Mouse (Mus musculus): Measurements from ENCODE around the gene Tpcn1. TPM values are rescaled to one million over a fixed set of nuclear protein-coding genes. Genes with fewer than 3 reads are reported as not detected.

Gene Tpcn1
- polyA plus RNA-seq, 1 experiment from 2014 or later = 36.0 TPM

DNA sequence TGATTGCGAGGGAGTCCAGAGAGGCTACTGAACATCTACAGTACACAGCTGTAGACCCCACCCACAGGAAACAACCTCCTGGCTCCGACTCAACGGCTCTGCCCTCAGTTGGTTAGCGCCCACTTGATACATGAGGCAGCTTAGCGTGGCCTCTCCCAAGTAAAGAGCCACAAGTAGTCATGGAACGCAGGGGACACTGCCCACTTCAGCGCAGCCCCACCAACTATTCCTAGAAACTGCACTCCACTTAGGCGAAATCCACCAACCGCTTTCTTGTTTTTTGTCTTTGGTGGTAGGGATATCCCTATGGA lies 902 bp downstream of the Tpcn1 start:
- H3K9ac ChIP-seq = peak overlapping the region; percentile 80
- H3K36me3 ChIP-seq = peaks cover 26% of the 10 kb centered on the region
- H3K4me2 ChIP-seq = peak overlapping the region; percentile 91
- no peaks in the 10 kb centered on the region for H3K27me3 ChIP-seq
- H3K27ac ChIP-seq = peak overlapping the region; percentile 73
- ATAC-seq (replicated peaks; ENCODE audit: low FRiP score) = no peak
- H3K4me3 ChIP-seq (replicated peaks) = peak overlapping the region; percentile 76
- H3K4me1 ChIP-seq = peaks cover 38% of the 10 kb centered on the region
- 21% methylated on average over 9 of the region's 9 CpGs for WGBS
- H3K9me3 ChIP-seq (replicated peaks) = no peaks in the 10 kb centered on the region

DNA sequence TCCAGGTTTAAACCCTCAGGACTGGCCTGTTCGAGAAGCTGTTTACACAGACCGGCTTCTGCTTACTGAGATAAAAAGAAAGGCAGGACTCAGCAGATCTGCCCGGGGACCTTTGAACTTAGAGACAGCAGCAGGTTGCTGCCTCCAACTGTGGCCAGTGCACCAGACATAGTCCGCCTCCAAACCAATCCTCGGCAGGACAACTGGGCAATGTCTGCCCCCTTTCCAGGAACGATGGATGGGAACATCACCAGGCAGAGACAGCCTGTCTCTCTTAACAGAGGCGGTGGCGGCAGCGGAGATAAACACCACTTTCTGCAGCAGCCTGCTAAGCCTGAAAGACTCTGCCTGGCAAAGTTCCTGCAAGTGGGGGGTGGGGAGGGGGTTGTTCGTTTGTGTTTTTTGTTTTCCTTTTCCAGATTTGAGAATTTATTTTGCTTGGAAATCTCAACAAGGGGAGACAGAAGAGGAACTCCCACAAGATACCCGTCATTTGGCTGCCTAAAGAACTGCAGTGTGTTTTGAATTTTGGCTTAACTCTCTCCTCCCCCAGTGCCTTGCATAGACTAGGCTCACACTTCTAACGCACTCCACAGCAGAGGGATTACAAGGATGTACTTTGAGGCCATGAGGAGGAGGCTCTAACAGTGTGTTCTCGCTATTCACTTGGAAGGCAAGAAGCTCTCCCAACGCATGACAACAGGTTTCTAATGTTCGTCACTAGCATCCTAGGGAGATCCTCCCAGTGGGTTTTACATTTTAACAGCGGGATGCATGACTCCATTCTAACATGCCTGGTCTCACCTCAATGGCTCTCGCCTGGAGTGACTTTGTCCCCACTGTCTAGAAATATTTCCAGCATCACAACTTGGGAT lies 1.5 kb downstream of the Tpcn1 start:
- H3K4me3 ChIP-seq (replicated peaks) = peak overlapping the region; percentile 76
- no peak for ATAC-seq (replicated peaks; ENCODE audit: low FRiP score)
- H3K4me2 ChIP-seq = peak overlapping the region; percentile 91
- WGBS = 11% methylated on average over 17 of the region's 17 CpGs
- peaks cover 42% of the 10 kb centered on the region for H3K4me1 ChIP-seq
- H3K36me3 ChIP-seq = peaks cover 30% of the 10 kb centered on the region
- H3K27ac ChIP-seq = peak overlapping the region; percentile 73
- 0 out of 2 replicates have a peak, but pooled peaks cover 3% of the 10 kb centered on the region for H3K27me3 ChIP-seq
- H3K9ac ChIP-seq = peak overlapping the region; percentile 80; the same call in 1 of the 2 replicates
- no peaks in the 10 kb centered on the region for H3K9me3 ChIP-seq (replicated peaks)

DNA sequence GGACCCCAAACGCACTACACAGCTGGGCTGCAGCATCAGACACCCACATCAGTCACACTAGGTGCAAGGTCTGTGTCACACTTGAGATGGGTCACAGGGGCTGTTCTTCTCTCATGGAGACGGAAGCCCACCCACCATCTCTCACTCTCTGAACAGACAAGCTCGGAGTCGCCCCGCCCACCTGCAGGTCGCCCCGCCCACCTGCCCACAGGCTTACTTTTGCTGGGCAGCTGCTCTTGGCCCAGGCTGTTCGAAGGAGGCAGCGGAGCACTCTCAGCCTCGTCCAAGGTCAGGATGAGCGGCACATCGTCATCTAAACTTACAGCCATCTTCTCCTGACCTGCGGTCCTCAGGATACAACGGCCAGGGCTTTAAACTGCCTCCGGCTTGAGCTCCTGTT lies 3.5 kb downstream of the Tpcn1 start:
- 40% methylated on average over 15 of the region's 15 CpGs for WGBS
- Histone ChIP-seq H3K27ac (no peak overlapping the region), H3K36me3 (peaks cover 41% of the 10 kb centered on the region), H3K4me3 (replicated peaks) (no peak overlapping the region), H3K9ac (no peak overlapping the region), H3K4me2 (peak overlapping the region; percentile 2; the same call in 1 of the 2 replicates), H3K4me1 (peaks cover 61% of the 10 kb centered on the region), H3K27me3 (0 out of 2 replicates have a peak, but pooled peaks cover 3% of the 10 kb centered on the region), H3K9me3 (replicated peaks) (no peaks in the 10 kb centered on the region)
- no peak for ATAC-seq (replicated peaks; ENCODE audit: low FRiP score)

DNA sequence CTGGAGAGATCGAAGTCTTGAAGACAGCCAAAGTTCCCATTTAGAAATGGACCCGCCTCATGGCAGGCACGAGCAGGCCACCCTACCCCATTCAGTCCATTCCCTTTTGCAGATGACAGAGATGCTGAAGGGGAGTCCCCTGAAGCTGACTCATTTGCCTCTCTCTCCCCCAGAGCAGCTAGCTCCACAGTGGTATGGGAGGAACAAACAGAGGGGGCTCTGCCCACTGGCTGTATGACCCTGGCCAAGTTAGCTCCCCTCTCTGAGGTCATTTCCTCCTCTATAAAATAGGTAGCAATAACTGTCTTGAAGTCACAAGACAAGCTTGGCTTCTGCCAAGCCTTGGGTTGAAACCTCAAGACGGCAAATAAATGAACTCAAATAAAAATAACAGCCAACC lies 5.0 kb downstream of the Tpcn1 start:
- Histone ChIP-seq H3K4me2 (no peak overlapping the region), H3K36me3 (peaks cover 41% of the 10 kb centered on the region), H3K27ac (no peak overlapping the region), H3K9ac (no peak overlapping the region), H3K27me3 (0 out of 2 replicates have a peak, but pooled peaks cover 3% of the 10 kb centered on the region), H3K9me3 (replicated peaks) (no peaks in the 10 kb centered on the region), H3K4me3 (replicated peaks) (no peak overlapping the region), H3K4me1 (peaks cover 71% of the 10 kb centered on the region)
- WGBS = 86% methylated on average over 4 of the region's 4 CpGs
- no peak for ATAC-seq (replicated peaks; ENCODE audit: low FRiP score)

DNA sequence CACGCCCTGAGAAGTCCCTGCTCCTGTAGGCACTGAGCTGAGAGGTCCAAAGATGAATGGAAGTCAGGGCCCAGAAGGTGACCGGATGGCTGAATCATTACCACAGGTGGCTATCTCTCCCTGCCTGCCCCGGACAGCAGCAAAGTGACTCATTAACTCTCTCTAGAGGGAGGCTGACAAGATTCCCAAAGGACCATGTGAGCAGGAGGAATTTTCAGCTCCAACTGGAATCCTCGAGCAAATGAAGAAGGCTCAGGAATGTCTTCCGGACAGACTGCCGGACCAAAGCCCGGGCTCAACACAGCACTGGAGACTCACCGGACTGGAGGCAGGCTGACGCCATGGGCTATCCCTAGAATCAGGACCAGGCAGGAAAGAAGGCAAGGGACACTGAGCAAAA lies 6.5 kb downstream of the Tpcn1 start:
- no peak for ATAC-seq (replicated peaks; ENCODE audit: low FRiP score)
- Histone ChIP-seq H3K36me3 (peaks cover 41% of the 10 kb centered on the region), H3K4me2 (no peak overlapping the region), H3K4me3 (replicated peaks) (no peak overlapping the region), H3K27me3 (0 out of 2 replicates have a peak, but pooled peaks cover 3% of the 10 kb centered on the region), H3K9me3 (replicated peaks) (no peaks in the 10 kb centered on the region), H3K9ac (no peak overlapping the region), H3K4me1 (peaks cover 75% of the 10 kb centered on the region), H3K27ac (peak overlapping the region; percentile 73)
- WGBS = 68% methylated on average over 9 of the region's 9 CpGs

DNA sequence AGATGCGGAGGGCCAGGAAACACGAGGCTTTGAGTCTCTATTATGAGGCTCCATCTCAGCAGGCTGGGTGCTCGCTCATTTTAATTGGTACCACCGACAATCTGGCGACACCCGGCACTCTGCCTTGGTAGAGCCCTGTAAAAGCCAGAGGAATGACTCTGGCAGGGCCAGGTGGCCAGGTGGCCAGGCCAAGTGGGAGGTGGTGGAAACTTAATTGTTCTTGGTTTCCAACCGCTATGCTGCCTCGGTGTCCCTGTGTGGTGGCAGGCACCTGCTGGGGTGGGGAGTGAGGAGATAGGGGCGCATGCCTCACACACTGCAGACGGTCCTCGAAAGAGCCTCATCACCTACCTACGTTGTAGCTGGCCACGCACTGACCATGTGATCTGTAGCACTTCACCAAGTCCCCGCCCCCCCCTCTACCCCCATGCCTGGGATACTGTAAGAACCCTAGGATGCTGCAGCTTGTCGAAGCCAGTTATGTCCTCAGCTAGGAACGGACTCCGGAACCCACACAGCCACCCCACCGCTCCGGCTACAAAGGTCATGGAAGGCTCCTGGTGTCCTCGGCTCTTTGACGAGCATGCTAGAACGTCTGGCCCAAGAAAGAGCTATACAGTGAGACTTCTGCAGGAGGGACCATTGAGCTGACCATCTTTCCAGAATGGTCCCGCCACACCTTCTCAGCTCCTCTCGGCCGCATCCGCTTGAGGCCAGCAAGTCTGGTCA lies 8.4 kb downstream of the Tpcn1 start:
- Histone ChIP-seq H3K4me2 (peak overlapping the region; percentile 50), H3K4me1 (peaks cover 68% of the 10 kb centered on the region), H3K9me3 (replicated peaks) (no peaks in the 10 kb centered on the region), H3K27ac (peak overlapping the region; percentile 93), H3K27me3 (0 out of 2 replicates have a peak, but pooled peaks cover 3% of the 10 kb centered on the region), H3K4me3 (replicated peaks) (0 out of 2 replicates have a peak overlapping the region, but pooled peaks have one; percentile 11), H3K9ac (no peak overlapping the region), H3K36me3 (peaks cover 40% of the 10 kb centered on the region)
- WGBS = 67% methylated on average over 26 of the region's 26 CpGs
- ATAC-seq (replicated peaks; ENCODE audit: low FRiP score) = peak; percentile 7; the same call in 1 of the 2 replicates

DNA sequence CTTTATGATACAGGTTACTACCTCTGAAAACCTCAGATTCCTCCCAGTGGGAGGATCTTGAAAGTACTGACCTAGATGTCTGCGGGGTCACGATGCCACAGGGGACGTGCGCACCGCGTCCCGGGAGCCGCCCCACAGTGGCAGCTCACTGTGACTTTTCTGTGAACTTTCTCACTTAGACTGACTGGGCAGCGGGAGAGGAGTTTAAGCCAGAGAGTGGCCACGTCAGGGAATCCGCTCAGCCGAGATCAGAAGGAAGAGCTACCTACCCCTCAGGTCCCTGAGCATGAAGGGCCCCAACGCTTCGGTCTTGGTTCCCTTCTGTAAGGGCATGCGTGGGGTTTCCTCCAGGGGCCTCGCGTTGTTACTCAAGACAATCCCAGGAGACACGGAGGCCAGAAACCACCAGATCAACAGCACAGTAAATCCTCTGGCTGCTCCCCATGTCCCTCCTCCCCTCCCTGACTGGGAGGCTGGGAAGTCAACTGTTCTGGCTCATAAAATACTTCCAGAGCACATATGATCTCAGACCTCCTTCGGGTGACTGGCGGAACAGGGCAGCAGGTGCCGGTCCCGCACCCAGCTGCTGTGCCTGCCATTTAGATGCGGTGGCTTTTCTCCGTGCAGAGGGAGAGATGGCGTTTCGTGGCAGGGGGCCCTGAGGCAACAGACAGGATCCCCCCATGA lies 9.1 kb downstream of the Tpcn1 start:
- peaks cover 71% of the 10 kb centered on the region for H3K4me1 ChIP-seq
- no peaks in the 10 kb centered on the region for H3K9me3 ChIP-seq (replicated peaks)
- H3K4me2 ChIP-seq = peak overlapping the region; percentile 50
- H3K9ac ChIP-seq = no peak overlapping the region
- peaks cover 33% of the 10 kb centered on the region for H3K36me3 ChIP-seq
- 14% methylated on average over 26 of the region's 26 CpGs for WGBS
- H3K27me3 ChIP-seq = peaks cover 8% of the 10 kb centered on the region; the same call in 1 of the 2 replicates
- peak; percentile 55 for ATAC-seq (replicated peaks; ENCODE audit: low FRiP score)
- H3K4me3 ChIP-seq (replicated peaks) = 0 out of 2 replicates have a peak overlapping the region, but pooled peaks have one; percentile 11
- peak overlapping the region; percentile 93 for H3K27ac ChIP-seq

DNA sequence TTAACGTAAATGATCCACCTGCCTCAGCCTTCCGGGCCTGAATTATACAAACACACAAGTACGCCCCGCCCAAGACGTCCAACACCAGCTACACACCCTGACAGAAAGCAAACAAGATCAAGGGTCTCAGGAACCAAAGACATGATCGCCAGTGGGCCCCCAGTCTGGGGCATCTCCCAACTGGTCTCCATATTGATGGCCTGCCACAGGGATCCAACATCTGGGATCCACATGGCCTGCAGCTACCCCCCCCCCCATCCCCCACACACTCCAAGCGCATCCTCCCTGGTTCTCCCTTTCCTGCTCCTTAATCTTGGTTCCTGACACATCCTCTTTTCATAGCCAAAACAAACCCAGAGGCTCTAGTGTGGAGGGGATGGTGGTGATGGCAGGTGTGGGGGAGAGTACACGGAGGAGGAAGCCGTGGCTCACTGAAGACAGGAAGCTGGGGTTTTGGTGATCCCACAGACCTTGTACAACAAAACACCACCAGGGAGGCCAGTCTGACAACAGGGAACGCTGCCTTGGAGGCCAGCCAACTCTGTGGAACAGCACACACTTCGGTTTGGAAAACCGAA lies 9.9 kb downstream of the Tpcn1 start:
- Histone ChIP-seq H3K9ac (0 out of 2 replicates have a peak overlapping the region, but pooled peaks have one; percentile 4), H3K4me1 (peaks cover 67% of the 10 kb centered on the region), H3K9me3 (replicated peaks) (no peaks in the 10 kb centered on the region), H3K4me3 (replicated peaks) (no peak overlapping the region), H3K36me3 (peaks cover 25% of the 10 kb centered on the region), H3K27ac (peak overlapping the region; percentile 93), H3K4me2 (peak overlapping the region; percentile 50), H3K27me3 (peaks cover 9% of the 10 kb centered on the region; the same call in 1 of the 2 replicates)
- 22% methylated on average over 12 of the region's 12 CpGs for WGBS
- peak; percentile 67 for ATAC-seq (replicated peaks; ENCODE audit: low FRiP score)

DNA sequence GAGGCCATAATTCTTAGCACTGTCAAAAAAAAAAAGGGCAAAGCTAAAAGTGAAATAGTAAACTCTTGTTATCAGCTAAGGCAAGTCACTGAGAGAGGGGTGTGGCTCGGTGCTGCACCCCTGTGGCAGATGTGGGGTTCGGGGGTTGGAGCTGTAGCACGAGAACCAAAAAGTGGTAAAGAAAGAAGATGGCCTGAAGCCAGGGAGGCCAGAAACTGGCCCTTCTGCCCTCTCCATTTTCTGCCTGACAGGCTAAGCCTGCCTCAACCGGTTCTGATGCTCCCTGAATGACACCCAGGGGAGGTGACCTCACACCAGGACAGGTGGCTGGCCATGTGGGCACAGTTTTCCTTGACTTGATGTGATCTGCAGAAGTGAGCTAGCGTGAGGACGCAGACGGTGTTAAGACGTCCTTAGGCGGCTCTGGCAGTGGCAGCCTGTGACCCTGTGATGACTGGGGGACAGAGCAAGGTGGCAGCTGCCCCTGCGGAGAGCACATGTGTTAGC lies 10.5 kb downstream of the Tpcn1 start:
- peak; percentile 5; the same call in 1 of the 2 replicates for ATAC-seq (replicated peaks; ENCODE audit: low FRiP score)

DNA sequence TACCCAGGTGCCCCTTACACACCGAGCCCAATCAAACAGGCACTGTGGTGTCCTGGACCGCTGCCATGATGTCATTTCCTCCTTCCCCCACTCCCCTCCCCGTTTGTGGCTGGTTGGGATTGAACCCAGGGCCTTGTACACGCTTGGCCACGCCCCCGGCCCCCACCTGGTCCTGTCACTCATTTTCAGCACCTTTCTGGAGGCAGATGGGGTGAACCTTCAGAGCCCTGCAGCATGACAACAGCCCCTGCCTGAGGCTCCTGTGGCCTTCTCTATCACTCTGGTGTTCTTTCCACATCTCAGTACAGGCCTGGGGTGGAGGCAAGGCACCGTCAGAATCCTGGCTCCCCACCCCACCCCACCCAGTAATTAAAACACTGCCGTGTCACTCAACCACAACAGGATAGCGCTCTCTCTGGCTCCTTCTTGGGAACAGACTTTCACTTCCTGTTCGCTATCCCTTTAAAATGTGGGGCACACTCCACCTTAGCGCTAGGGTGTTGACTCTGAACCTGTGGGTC lies 11.6 kb downstream of the Tpcn1 start:
- Histone ChIP-seq H3K4me1 (peaks cover 68% of the 10 kb centered on the region), H3K27me3 (peaks cover 16% of the 10 kb centered on the region; the same call in 1 of the 2 replicates), H3K36me3 (peaks cover 18% of the 10 kb centered on the region), H3K4me2 (no peak overlapping the region), H3K27ac (peak overlapping the region; percentile 48; the same call in 1 of the 2 replicates), H3K9me3 (replicated peaks) (no peaks in the 10 kb centered on the region), H3K4me3 (replicated peaks) (no peak overlapping the region), H3K9ac (no peak overlapping the region)
- ATAC-seq (replicated peaks; ENCODE audit: low FRiP score) = no peak
- 61% methylated on average over 11 of the region's 11 CpGs for WGBS

More for the DNA sequence above, 10.5 kb downstream of the Tpcn1 start:
- H3K4me2 ChIP-seq = peak overlapping the region; percentile 50; the same call in 1 of the 2 replicates
- H3K4me1 ChIP-seq = peaks cover 67% of the 10 kb centered on the region
- H3K9ac ChIP-seq = 0 out of 2 replicates have a peak overlapping the region, but pooled peaks have one; percentile 4
- H3K36me3 ChIP-seq = peaks cover 24% of the 10 kb centered on the region
- no peak overlapping the region for H3K4me3 ChIP-seq (replicated peaks)
- H3K9me3 ChIP-seq (replicated peaks) = no peaks in the 10 kb centered on the region
- H3K27ac ChIP-seq = peak overlapping the region; percentile 93
- 32% methylated on average over 10 of the region's 10 CpGs for WGBS
- peaks cover 14% of the 10 kb centered on the region; the same call in 1 of the 2 replicates for H3K27me3 ChIP-seq
